Mouse (Mus musculus) heart, embryonic 16.5 days (tissue): ENCODE measurements around the gene Tenm3. TPM values are rescaled to one million over a fixed set of nuclear protein-coding genes. Genes with fewer than 3 reads are reported as not detected.

Experiments
- ATAC-seq: fragments of 200-750 bp; cut with Nextera tagmentation; replicated peaks from 2 replicates; pipeline ENCODE4 v1.8.0; 2017; ENCODE audit warnings: moderate number of reproducible peaks; ENCODE audit not compliant: insufficient read depth, low FRiP score; ENCODE audit errors: extremely low read depth
- H3K27ac ChIP-seq: fragments of 300-500 bp; sonication (generic); 2 replicates; pipeline ENCODE4 v1.5.1; 2014; ENCODE audit warnings: mild to moderate bottlenecking, low read length, control low read depth, moderate library complexity
- H3K27me3 ChIP-seq: fragments of 300-500 bp; sonication (generic); 2 replicates; pipeline ENCODE4 v1.6.1; 2014; ENCODE audit warnings: low read length, mixed read lengths; ENCODE audit not compliant: control insufficient read depth, insufficient read depth
- H3K36me3 ChIP-seq: fragments of 300-500 bp; sonication (generic); 2 replicates; pipeline ENCODE4 v1.6.1; 2014; ENCODE audit not compliant: control insufficient read depth, insufficient read depth
- H3K4me1 ChIP-seq: fragments of 300-500 bp; sonication (generic); 2 replicates; pipeline ENCODE4 v1.6.1; 2014; ENCODE audit warnings: low read length, mixed read lengths; ENCODE audit not compliant: control insufficient read depth, insufficient read depth
- H3K4me2 ChIP-seq: fragments of 300-500 bp; sonication (generic); 2 replicates; pipeline ENCODE4 v1.6.1; 2014; ENCODE audit warnings: low read depth, mild to moderate bottlenecking, control low read depth, low read length
- H3K4me3 ChIP-seq: fragments of 300-500 bp; sonication (generic); 2 replicates; pipeline ENCODE4 v1.5.1; 2014; ENCODE audit warnings: mild to moderate bottlenecking, control low read depth, low read length
- H3K9ac ChIP-seq: fragments of 300-500 bp; sonication (generic); 2 replicates; pipeline ENCODE4 v1.6.1; 2014; ENCODE audit warnings: low read length, control low read depth
- H3K9me3 ChIP-seq: fragments of 300-500 bp; sonication (generic); replicated peaks from 2 replicates; pipeline ENCODE4 v1.6.1; 2016; ENCODE audit warnings: low read length; ENCODE audit not compliant: control insufficient read depth
- WGBS: fragments of 180-500 bp; shearing (Covaris S2); extraction: QIAGEN DNeasy Blood & Tissue Kit; methylation state at CpG from one replicate; pipeline ENCODE4 v1.1.7; 2014; 5-methylcytosine and 5-hydroxymethylcytosine counted together
- polyA plus RNA-seq: library from polyadenylated mRNA; unstranded; fragments of >200 nt; fragmentation: Nextera tagmentation; extraction: Ambion mirVana; gene quantifications from 2 replicates; pipeline ENCODE4 v1.2.1, GENCODE M21; 2015

Tenm3 gene
- polyA plus RNA-seq, 1 experiment from 2014 or later: 4.5 TPM

GRCm38 (mm10) chr8:48231389-48231788, 612.4 kb downstream of the Tenm3 start:
- H3K4me2 ChIP-seq: no peak overlapping the region

GRCm38 (mm10) chr8:48228676-48229075, 615.1 kb downstream of the Tenm3 start:
- H3K4me2 ChIP-seq: no peak overlapping the region
- ATAC-seq: no peak
- H3K9me3 ChIP-seq: no peaks in the 10 kb centered on the region
- WGBS: 95% methylated on average over 35 of the region's 35 CpGs
- peaks cover 6% of the 10 kb centered on the region for H3K36me3 ChIP-seq
- no peak overlapping the region for H3K4me3 ChIP-seq
- H3K27me3 ChIP-seq: no peaks in the 10 kb centered on the region
- H3K27ac ChIP-seq: no peak overlapping the region
- H3K4me1 ChIP-seq: peaks cover 11% of the 10 kb centered on the region; the same call in 1 of the 2 replicates
- no peak overlapping the region for H3K9ac ChIP-seq

More at GRCm38 (mm10) chr8:48231389-48231788, 612.4 kb downstream of the Tenm3 start:
- Histone ChIP-seq H3K4me3 (no peak overlapping the region), H3K9me3 (no peaks in the 10 kb centered on the region), H3K9ac (no peak overlapping the region), H3K27ac (no peak overlapping the region), H3K27me3 (no peaks in the 10 kb centered on the region), H3K36me3 (peaks cover 12% of the 10 kb centered on the region), H3K4me1 (peaks cover 11% of the 10 kb centered on the region; the same call in 1 of the 2 replicates)
- WGBS: 83% methylated on average over 9 of the region's 9 CpGs
- ATAC-seq: no peak

- no peaks in the 10 kb centered on the region for H3K27me3 ChIP-seq
- ATAC-seq: no peak
- WGBS: 23% methylated on average over 11 of the region's 11 CpGs
- H3K4me1 ChIP-seq: peaks cover 5% of the 10 kb centered on the region; the same call in 1 of the 2 replicates
- H3K4me2 ChIP-seq: peak overlapping the region; percentile 59
- no peak overlapping the region for H3K27ac ChIP-seq
- no peak overlapping the region for H3K9ac ChIP-seq
- H3K9me3 ChIP-seq: no peaks in the 10 kb centered on the region
- H3K36me3 ChIP-seq: peaks cover 6% of the 10 kb centered on the region
- H3K4me3 ChIP-seq: peak overlapping the region; percentile 31
Measured at GRCm38 (mm10) chr8:48224753-48225152, 619.0 kb downstream of the Tenm3 start.

- no peaks in the 10 kb centered on the region for H3K27me3 ChIP-seq
- WGBS: 7% methylated on average over 11 of the region's 11 CpGs
- peak overlapping the region; percentile 55 for H3K4me3 ChIP-seq
- H3K27ac ChIP-seq: no peak overlapping the region
- no peaks in the 10 kb centered on the region for H3K9me3 ChIP-seq
- peak overlapping the region; percentile 69 for H3K9ac ChIP-seq
- no peaks in the 10 kb centered on the region for H3K36me3 ChIP-seq
- ATAC-seq: peak; percentile 77; the same call in 1 of the 2 replicates
- H3K4me1 ChIP-seq: peaks cover 5% of the 10 kb centered on the region; the same call in 1 of the 2 replicates
- peak overlapping the region; percentile 69 for H3K4me2 ChIP-seq
Measured at GRCm38 (mm10) chr8:48222429-48222769, 621.4 kb downstream of the Tenm3 start.

- Histone ChIP-seq H3K4me1 (peaks cover 5% of the 10 kb centered on the region; the same call in 1 of the 2 replicates), H3K9me3 (no peaks in the 10 kb centered on the region), H3K4me3 (peak overlapping the region; percentile 55), H3K27me3 (no peaks in the 10 kb centered on the region), H3K9ac (peak overlapping the region; percentile 69), H3K27ac (no peak overlapping the region), H3K36me3 (no peaks in the 10 kb centered on the region), H3K4me2 (peak overlapping the region; percentile 69)
- 16% methylated on average over 16 of the region's 16 CpGs for WGBS
- ATAC-seq: peak; percentile 34; the same call in 1 of the 2 replicates
Measured at GRCm38 (mm10) chr8:48221724-48222428, 621.9 kb downstream of the Tenm3 start.

- no peak for ATAC-seq
- H3K4me2 ChIP-seq: peak overlapping the region; percentile 69; the same call in 1 of the 2 replicates
- WGBS: 66% methylated on average over 11 of the region's 11 CpGs
Measured at GRCm38 (mm10) chr8:48221304-48221703, 622.4 kb downstream of the Tenm3 start.

GRCm38 (mm10) chr8:48220529-48221181, 623.1 kb downstream of the Tenm3 start:
- H3K4me2 ChIP-seq: no peak overlapping the region
- H3K27me3 ChIP-seq: no peaks in the 10 kb centered on the region
- 83% methylated on average over 25 of the region's 25 CpGs for WGBS
- no peak overlapping the region for H3K27ac ChIP-seq
- no peaks in the 10 kb centered on the region for H3K9me3 ChIP-seq
- H3K4me1 ChIP-seq: peaks cover 5% of the 10 kb centered on the region; the same call in 1 of the 2 replicates
- no peaks in the 10 kb centered on the region for H3K36me3 ChIP-seq
- H3K9ac ChIP-seq: no peak overlapping the region
- ATAC-seq: no peak
- H3K4me3 ChIP-seq: no peak overlapping the region

More at GRCm38 (mm10) chr8:48221304-48221703, 622.4 kb downstream of the Tenm3 start:
- Histone ChIP-seq H3K4me3 (no peak overlapping the region), H3K27ac (no peak overlapping the region), H3K9ac (no peak overlapping the region), H3K27me3 (no peaks in the 10 kb centered on the region), H3K4me1 (peaks cover 5% of the 10 kb centered on the region; the same call in 1 of the 2 replicates), H3K9me3 (no peaks in the 10 kb centered on the region), H3K36me3 (no peaks in the 10 kb centered on the region)

- Histone ChIP-seq H3K4me1 (no peaks in the 10 kb centered on the region), H3K9me3 (no peaks in the 10 kb centered on the region), H3K36me3 (no peaks in the 10 kb centered on the region), H3K4me2 (no peak overlapping the region), H3K27ac (no peak overlapping the region), H3K4me3 (no peak overlapping the region), H3K9ac (no peak overlapping the region), H3K27me3 (no peaks in the 10 kb centered on the region)
- no peak for ATAC-seq
- 39% methylated on average over 9 of the region's 9 CpGs for WGBS
Measured at GRCm38 (mm10) chr8:48215071-48215501, 628.7 kb downstream of the Tenm3 start.

GRCm38 (mm10) chr8:48214386-48214785, 629.4 kb downstream of the Tenm3 start:
- H3K27me3 ChIP-seq: no peaks in the 10 kb centered on the region
- no peak overlapping the region for H3K4me3 ChIP-seq
- no peak overlapping the region for H3K9ac ChIP-seq
- no peaks in the 10 kb centered on the region for H3K9me3 ChIP-seq
- no peak for ATAC-seq
- H3K36me3 ChIP-seq: no peaks in the 10 kb centered on the region
- H3K4me2 ChIP-seq: no peak overlapping the region
- 68% methylated on average over 6 of the region's 6 CpGs for WGBS
- no peaks in the 10 kb centered on the region for H3K4me1 ChIP-seq
- H3K27ac ChIP-seq: no peak overlapping the region
